Mouse (Mus musculus): ENCODE results near the gene Lama4.

Gene Lama4

GRCm38 (mm10) chr10:38995896-38996295, 30.6 kb downstream of the Lama4 start:
- no peak for DNase-seq

- DNase-seq, result no peak
These were observed 35.6 kb downstream of the Lama4 start for GRCm38 (mm10) chr10:39000951-39001350.

GRCm38 (mm10) chr10:39002521-39002920, 37.2 kb downstream of the Lama4 start:
- DNase-seq, result no peak

- no peak for DNase-seq
These were observed 38.2 kb downstream of the Lama4 start for GRCm38 (mm10) chr10:39003520-39003919.

GRCm38 (mm10) chr10:39005494-39005893, 40.2 kb downstream of the Lama4 start:
- DNase-seq, result no peak

GRCm38 (mm10) chr10:39006433-39007105, 41.3 kb downstream of the Lama4 start:
- no peak for DNase-seq

GRCm38 (mm10) chr10:39014836-39015235, 49.5 kb downstream of the Lama4 start:
- DNase-seq, result no peak

GRCm38 (mm10) chr10:39017986-39018385, 52.7 kb downstream of the Lama4 start:
- DNase-seq, result no peak

GRCm38 (mm10) chr10:39018635-39019034, 53.3 kb downstream of the Lama4 start:
- DNase-seq, result no peak

- no peak for DNase-seq
These were observed 58.4 kb downstream of the Lama4 start for GRCm38 (mm10) chr10:39023618-39024256.

- DNase-seq, result no peak
These were observed 61.2 kb downstream of the Lama4 start for GRCm38 (mm10) chr10:39026529-39026928.

GRCm38 (mm10) chr10:39027058-39027457, 61.7 kb downstream of the Lama4 start:
- DNase-seq, result no peak

GRCm38 (mm10) chr10:39028403-39028802, 63.1 kb downstream of the Lama4 start:
- peak; percentile 40 for DNase-seq

GRCm38 (mm10) chr10:39029297-39030147, 64.2 kb downstream of the Lama4 start:
- DNase-seq, result no peak

GRCm38 (mm10) chr10:39030148-39030685, 64.9 kb downstream of the Lama4 start:
- DNase-seq, result no peak

- no peak for DNase-seq
These were observed 74.2 kb downstream of the Lama4 start for GRCm38 (mm10) chr10:39039564-39039963.

GRCm38 (mm10) chr10:39040026-39040425, 74.7 kb downstream of the Lama4 start:
- DNase-seq, result no peak

- no peak for DNase-seq
These were observed 79.2 kb downstream of the Lama4 start for GRCm38 (mm10) chr10:39044476-39044995.

GRCm38 (mm10) chr10:39045111-39045510, 79.8 kb downstream of the Lama4 start:
- no peak for DNase-seq

GRCm38 (mm10) chr10:39047775-39048174, 82.5 kb downstream of the Lama4 start:
- DNase-seq, result no peak

- no peak for DNase-seq
These were observed 84.4 kb downstream of the Lama4 start for GRCm38 (mm10) chr10:39049581-39050294.

- no peak for DNase-seq
These were observed 90.7 kb downstream of the Lama4 start for GRCm38 (mm10) chr10:39056050-39056449.
